Mouse (Mus musculus): Measurements from ENCODE around the gene Aicda. TPM values are rescaled to one million over a fixed set of nuclear protein-coding genes. Genes with fewer than 3 reads are reported as not detected.

Gene Aicda
- polyA plus RNA-seq, 1 experiment, result 0.44 TPM

- Histone ChIP-seq H3K4me1 (ENCODE audit: control insufficient read depth, insufficient read depth, insufficient read length, low read length) (no peaks in the 10 kb centered on the region), H3K27me3 (ENCODE audit: control insufficient read depth, insufficient read depth, low read length) (no peaks in the 10 kb centered on the region), H3K4me3 (ENCODE audit: low read depth, low read length) (no peak overlapping the region), H3K27ac (ENCODE audit: insufficient read depth, low read depth, low read length) (no peak overlapping the region), H3K36me3 (ENCODE audit: control insufficient read depth, insufficient read depth, low read length) (no peaks in the 10 kb centered on the region)
- TF ChIP-seq CTCF (IDR thresholded peaks at IDR 0.05; ENCODE audit: extremely low read depth, insufficient read length, insufficient replicate concordance, low read depth, low read length) (no peak), POLR2A (IDR thresholded peaks at IDR 0.05; ENCODE audit: low read depth, low read length) (no peak)
- 60% methylated on average over 10 of the region's 10 CpGs for WGBS
Measured at GRCm38 (mm10) chr6:122545948-122546347, 7.7 kb upstream of the Aicda start.

GRCm38 (mm10) chr6:122554102-122554501, 501 bp downstream of the Aicda start:
- Histone ChIP-seq H3K36me3 (ENCODE audit: control insufficient read depth, insufficient read depth, low read length) (no peaks in the 10 kb centered on the region), H3K4me3 (ENCODE audit: low read depth, low read length) (no peak overlapping the region), H3K27me3 (ENCODE audit: control insufficient read depth, insufficient read depth, low read length) (no peaks in the 10 kb centered on the region), H3K4me1 (ENCODE audit: control insufficient read depth, insufficient read depth, insufficient read length, low read length) (no peaks in the 10 kb centered on the region), H3K27ac (ENCODE audit: insufficient read depth, low read depth, low read length) (no peak overlapping the region)
- 63% methylated on average over 6 of the region's 6 CpGs for WGBS
- no peak for TF ChIP-seq POLR2A (IDR thresholded peaks at IDR 0.05; ENCODE audit: low read depth, low read length)
- TF ChIP-seq CTCF (IDR thresholded peaks at IDR 0.05; ENCODE audit: extremely low read depth, insufficient read length, insufficient replicate concordance, low read depth, low read length), result no peak

GRCm38 (mm10) chr6:122555266-122555665, 1.7 kb downstream of the Aicda start:
- WGBS, result 29% methylated on average over 7 of the region's 7 CpGs
- Histone ChIP-seq H3K27me3 (ENCODE audit: control insufficient read depth, insufficient read depth, low read length) (no peaks in the 10 kb centered on the region), H3K4me1 (ENCODE audit: control insufficient read depth, insufficient read depth, insufficient read length, low read length) (peaks cover under 1% of the 10 kb centered on the region), H3K36me3 (ENCODE audit: control insufficient read depth, insufficient read depth, low read length) (no peaks in the 10 kb centered on the region), H3K27ac (ENCODE audit: insufficient read depth, low read depth, low read length) (no peak overlapping the region), H3K4me3 (ENCODE audit: low read depth, low read length) (no peak overlapping the region)
- TF ChIP-seq POLR2A (IDR thresholded peaks at IDR 0.05; ENCODE audit: low read depth, low read length), result no peak
- no peak for TF ChIP-seq CTCF (IDR thresholded peaks at IDR 0.05; ENCODE audit: extremely low read depth, insufficient read length, insufficient replicate concordance, low read depth, low read length)

DNA sequence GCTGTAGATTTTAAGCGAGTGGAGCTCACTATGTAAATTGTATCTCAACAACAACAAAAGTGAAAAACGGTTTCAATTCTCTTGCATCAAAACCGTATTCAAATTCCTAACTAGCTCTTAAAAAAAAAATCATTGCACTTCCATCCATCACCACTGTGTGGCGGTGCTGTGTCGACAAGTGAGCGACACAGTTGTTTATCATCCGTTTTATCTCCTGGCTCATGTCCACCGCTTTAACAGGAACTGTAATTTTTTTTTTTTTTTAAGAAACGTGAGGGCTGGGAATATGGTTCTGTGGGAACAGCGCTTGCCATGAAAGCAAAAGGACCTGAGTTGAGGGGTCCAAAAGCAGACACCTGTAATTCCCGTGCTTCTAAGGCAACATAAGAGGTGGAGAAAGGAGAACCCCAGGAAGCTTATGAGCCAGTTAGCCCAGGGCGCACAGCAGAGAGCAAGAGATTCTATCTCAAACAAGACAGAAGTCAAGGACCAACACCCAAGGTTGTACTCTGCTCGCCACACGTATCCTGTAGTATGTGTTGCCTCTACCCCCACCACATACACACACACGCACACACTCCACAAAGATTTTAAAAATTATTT, 3.5 kb downstream of the Aicda start:
- H3K4me1 ChIP-seq (ENCODE audit: control insufficient read depth, insufficient read depth, insufficient read length, low read length), result peaks cover 4% of the 10 kb centered on the region
- WGBS, result 14% methylated on average over 15 of the region's 15 CpGs

DNA sequence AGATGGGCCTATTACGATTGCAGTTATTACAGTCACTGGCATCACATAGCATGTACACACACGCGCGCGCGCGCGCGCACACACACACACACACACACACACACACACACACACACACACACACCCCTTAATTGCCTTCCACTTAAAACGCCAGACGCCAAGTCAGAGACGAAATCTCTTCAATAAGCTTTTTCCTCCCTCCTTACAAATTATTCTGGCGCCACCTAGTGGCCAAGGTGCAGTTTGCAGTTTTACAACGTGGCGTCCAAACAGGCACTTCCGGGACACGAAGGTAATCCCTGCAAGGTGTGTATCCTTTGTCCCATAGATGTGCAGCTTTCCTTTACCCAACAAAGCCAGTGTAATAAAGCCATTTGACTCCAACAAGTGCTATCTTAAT, 6.8 kb downstream of the Aicda start:
- Histone ChIP-seq H3K27me3 (ENCODE audit: control insufficient read depth, insufficient read depth, low read length) (no peaks in the 10 kb centered on the region), H3K27ac (ENCODE audit: insufficient read depth, low read depth, low read length) (no peak overlapping the region), H3K4me1 (ENCODE audit: control insufficient read depth, insufficient read depth, insufficient read length, low read length) (peaks cover 8% of the 10 kb centered on the region), H3K36me3 (ENCODE audit: control insufficient read depth, insufficient read depth, low read length) (no peaks in the 10 kb centered on the region), H3K4me3 (ENCODE audit: low read depth, low read length) (peak overlapping the region; percentile 30; the same call in 1 of the 2 replicates)
- peak; percentile 80; the same call in 1 of the 2 replicates for TF ChIP-seq CTCF (IDR thresholded peaks at IDR 0.05; ENCODE audit: extremely low read depth, insufficient read length, insufficient replicate concordance, low read depth, low read length)
- TF ChIP-seq POLR2A (IDR thresholded peaks at IDR 0.05; ENCODE audit: low read depth, low read length), result no peak
- 3% methylated on average over 17 of the region's 17 CpGs for WGBS

More for the DNA sequence above, 3.5 kb downstream of the Aicda start:
- no peak overlapping the region for H3K27ac ChIP-seq (ENCODE audit: insufficient read depth, low read depth, low read length)
- no peaks in the 10 kb centered on the region for H3K27me3 ChIP-seq (ENCODE audit: control insufficient read depth, insufficient read depth, low read length)
- no peaks in the 10 kb centered on the region for H3K36me3 ChIP-seq (ENCODE audit: control insufficient read depth, insufficient read depth, low read length)
- TF ChIP-seq POLR2A (IDR thresholded peaks at IDR 0.05; ENCODE audit: low read depth, low read length) (no peak), CTCF (IDR thresholded peaks at IDR 0.05; ENCODE audit: extremely low read depth, insufficient read length, insufficient replicate concordance, low read depth, low read length) (peak; percentile 54; the same call in 1 of the 2 replicates)
- H3K4me3 ChIP-seq (ENCODE audit: low read depth, low read length), result no peak overlapping the region

DNA sequence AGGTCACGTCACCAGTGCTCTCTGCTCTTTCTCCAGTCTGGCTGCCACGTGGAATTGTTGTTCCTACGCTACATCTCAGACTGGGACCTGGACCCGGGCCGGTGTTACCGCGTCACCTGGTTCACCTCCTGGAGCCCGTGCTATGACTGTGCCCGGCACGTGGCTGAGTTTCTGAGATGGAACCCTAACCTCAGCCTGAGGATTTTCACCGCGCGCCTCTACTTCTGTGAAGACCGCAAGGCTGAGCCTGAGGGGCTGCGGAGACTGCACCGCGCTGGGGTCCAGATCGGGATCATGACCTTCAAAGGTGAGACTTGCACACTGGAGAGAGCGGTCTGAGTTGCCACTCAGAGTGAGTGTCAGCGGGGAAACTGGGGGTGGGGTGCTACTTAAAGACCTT, 7.4 kb downstream of the Aicda start:
- Histone ChIP-seq H3K27me3 (ENCODE audit: control insufficient read depth, insufficient read depth, low read length) (no peaks in the 10 kb centered on the region), H3K27ac (ENCODE audit: insufficient read depth, low read depth, low read length) (no peak overlapping the region), H3K4me1 (ENCODE audit: control insufficient read depth, insufficient read depth, insufficient read length, low read length) (peaks cover 9% of the 10 kb centered on the region), H3K36me3 (ENCODE audit: control insufficient read depth, insufficient read depth, low read length) (no peaks in the 10 kb centered on the region), H3K4me3 (ENCODE audit: low read depth, low read length) (no peak overlapping the region)
- no peak for TF ChIP-seq CTCF (IDR thresholded peaks at IDR 0.05; ENCODE audit: extremely low read depth, insufficient read length, insufficient replicate concordance, low read depth, low read length)
- no peak for TF ChIP-seq POLR2A (IDR thresholded peaks at IDR 0.05; ENCODE audit: low read depth, low read length)
- WGBS, result 83% methylated on average over 20 of the region's 20 CpGs

DNA sequence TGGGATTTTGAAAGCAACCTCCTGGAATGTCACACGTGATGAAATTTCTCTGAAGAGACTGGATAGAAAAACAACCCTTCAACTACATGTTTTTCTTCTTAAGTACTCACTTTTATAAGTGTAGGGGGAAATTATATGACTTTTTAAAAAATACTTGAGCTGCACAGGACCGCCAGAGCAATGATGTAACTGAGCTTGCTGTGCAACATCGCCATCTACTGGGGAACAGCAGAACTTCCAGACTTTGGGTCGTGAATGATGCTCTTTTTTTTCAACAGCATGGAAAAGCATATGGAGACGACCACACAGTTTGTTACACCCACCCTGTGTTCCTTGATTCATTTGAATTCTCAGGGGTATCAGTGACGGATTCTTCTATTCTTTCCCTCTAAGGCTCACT, 8.9 kb downstream of the Aicda start:
- Histone ChIP-seq H3K4me1 (ENCODE audit: control insufficient read depth, insufficient read depth, insufficient read length, low read length) (peaks cover 9% of the 10 kb centered on the region), H3K36me3 (ENCODE audit: control insufficient read depth, insufficient read depth, low read length) (no peaks in the 10 kb centered on the region), H3K4me3 (ENCODE audit: low read depth, low read length) (no peak overlapping the region), H3K27me3 (ENCODE audit: control insufficient read depth, insufficient read depth, low read length) (no peaks in the 10 kb centered on the region), H3K27ac (ENCODE audit: insufficient read depth, low read depth, low read length) (no peak overlapping the region)
- TF ChIP-seq CTCF (IDR thresholded peaks at IDR 0.05; ENCODE audit: extremely low read depth, insufficient read length, insufficient replicate concordance, low read depth, low read length), result peak; percentile 64; the same call in 1 of the 2 replicates
- TF ChIP-seq POLR2A (IDR thresholded peaks at IDR 0.05; ENCODE audit: low read depth, low read length), result no peak
- WGBS, result 2% methylated on average over 6 of the region's 6 CpGs
